Mouse (Mus musculus): ENCODE results near the gene Ctf2.
A peak's percentile ranks its signal among the peaks of the same experiment; 100 is the strongest.

- TF ChIP-seq POLR2A (IDR thresholded peaks at IDR 0.05; ENCODE audit: extremely low read depth, insufficient read depth, low read length) (no peak), CTCF (IDR thresholded peaks at IDR 0.05; ENCODE audit: low read depth, low read length) (peak; percentile 88)
Observed at GRCm38 (mm10) chr7:127674977-127675376, 57.0 kb downstream of the Ctf2 start.
